In the genomic region with DNA sequence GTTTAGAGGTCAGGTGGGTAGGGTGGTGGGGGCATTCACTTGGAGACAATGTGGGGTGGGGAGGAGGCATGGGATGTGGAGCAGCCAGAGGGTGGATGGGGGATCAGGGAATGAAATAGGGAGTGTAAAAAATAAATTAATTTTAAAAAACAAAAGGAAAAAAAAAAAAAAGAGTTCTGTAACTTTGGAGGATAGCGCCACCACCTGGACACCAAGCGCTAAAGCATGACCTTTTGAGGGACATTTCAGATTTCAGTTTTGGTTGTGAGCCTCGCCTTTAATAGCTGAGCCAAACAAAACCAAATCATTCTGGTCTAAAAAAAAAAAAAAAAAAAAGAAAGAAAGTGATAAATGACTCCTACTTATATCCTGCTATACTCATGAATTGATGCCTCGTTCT, we compare ENCODE assay signal across 18 mouse cellular contexts.
DNase-seq lines count a peak whose midpoint lies in the region; ATAC-seq and TF ChIP-seq lines count a peak whose summit lies in the region.
"Had no signal": no experiment of that assay in that cellular context is flagged by ENCODE, and none has a peak within 500 bp of the region (broad histone marks: within the 10 kb centered on the region; RNA-seq: fewer than 3 reads in every experiment).

No protein-coding gene starts in this region.

- H3K4me3 ChIP-seq in heart, adult 2 months: no peak overlapping the region
- no peak overlapping the region for H3K4me3 ChIP-seq in midbrain, postnatal 0 days (ENCODE audit: low read depth, low read length)
- no peak overlapping the region for H3K4me3 ChIP-seq in midbrain, embryonic 15.5 days
- H3K4me3 ChIP-seq: erythroblast, embryonic 14.5 days; forebrain, embryonic 15.5 days; hindbrain, embryonic 13.5 days; limb, embryonic 12.5 days; midbrain, embryonic 12.5 days had no signal

- ATAC-seq in midbrain, postnatal 0 days (ENCODE audit: low FRiP score): no peak
- ATAC-seq in midbrain, embryonic 15.5 days (replicated peaks): no peak
- no peak for ATAC-seq in Patski
- ATAC-seq: forebrain, embryonic 15.5 days had no signal

- H3K9me3 ChIP-seq in midbrain, postnatal 0 days (ENCODE audit: low read length): no peaks in the 10 kb centered on the region
- H3K9me3 ChIP-seq in midbrain, embryonic 15.5 days: no peaks in the 10 kb centered on the region
- H3K9me3 ChIP-seq: forebrain, embryonic 15.5 days; hindbrain, embryonic 13.5 days; midbrain, embryonic 12.5 days had no signal

- no peaks in the 10 kb centered on the region for H3K79me2 ChIP-seq in heart, adult 2 months (replicated peaks; ENCODE audit: control insufficient read depth, insufficient read depth, low read length)

- WGBS in heart, adult 2 months: 64% methylated on average over 4 of the region's 4 CpGs
- 67% methylated on average over 4 of the region's 4 CpGs for WGBS in midbrain, postnatal 0 days
- 62% methylated on average over 4 of the region's 4 CpGs for whole genome bisulfite sequencing in midbrain, embryonic 15.5 days

- H3K4me1 ChIP-seq in heart, adult 2 months (ENCODE audit: control insufficient read depth, insufficient read depth, low read length): no peaks in the 10 kb centered on the region
- H3K4me1 ChIP-seq in midbrain, postnatal 0 days (ENCODE audit: insufficient read depth, low read length): no peaks in the 10 kb centered on the region
- H3K4me1 ChIP-seq in midbrain, embryonic 15.5 days: no peaks in the 10 kb centered on the region
- H3K4me1 ChIP-seq: forebrain, embryonic 15.5 days; hindbrain, embryonic 13.5 days; midbrain, embryonic 12.5 days had no signal

- in situ Hi-C loops in Patski (cut with MboI; ENCODE audit: low pct_unique_long_range_greater_than_20kb): loop anchor here (25.0 kb wide), 1 partner anchor 832 kb away; no protein-coding TSS in a partner anchor

- DNase-seq in heart, adult 2 months: no peak
- DNase-seq in heart, adult 18-20 months: no peak
- no peak for DNase-seq in midbrain, postnatal 0 days (ENCODE audit: low spot score)
- DNase-seq in Patski (ENCODE audit: low read depth, low spot score): no peak
- no peak for DNase-seq in ovary, postnatal 36 days (ENCODE audit: low spot score)
- no peak for DNase-seq in embryo, embryonic 10 days (ENCODE audit: low spot score)
- DNase-seq: cerebellum, adult 18-20 months; heart, postnatal 10 days; kidney, adult 2 months; lung, postnatal 36 days; right cerebral cortex, adult 18-20 months; thymus, postnatal 25 days had no signal

- POLR2A ChIA-PET in Patski (lab: Charles Lee): no interaction called here

- H3K36me3 ChIP-seq in heart, adult 2 months (ENCODE audit: control insufficient read depth, insufficient read depth, low read length): no peaks in the 10 kb centered on the region
- no peaks in the 10 kb centered on the region for H3K36me3 ChIP-seq in midbrain, postnatal 0 days (ENCODE audit: insufficient read depth, low read length)
- no peaks in the 10 kb centered on the region for H3K36me3 ChIP-seq in midbrain, embryonic 15.5 days (replicated peaks)
- H3K36me3 ChIP-seq: forebrain, embryonic 15.5 days; hindbrain, embryonic 13.5 days; limb, embryonic 12.5 days; midbrain, embryonic 12.5 days had no signal

- TF ChIP-seq CTCF in heart, adult 2 months (IDR thresholded peaks at IDR 0.05): peak; percentile 40
- peak; percentile 23; the same call in 1 of the 2 replicates for TF ChIP-seq CTCF in midbrain, postnatal 0 days (IDR thresholded peaks at IDR 0.05)
- peak; percentile 48 for TF ChIP-seq CTCF in Patski (IDR thresholded peaks at IDR 0.05)

- no peaks in the 10 kb centered on the region for H3K27me3 ChIP-seq in heart, adult 2 months (ENCODE audit: control insufficient read depth, insufficient read depth, low read length)
- H3K27me3 ChIP-seq in midbrain, postnatal 0 days (ENCODE audit: insufficient read depth, low read length): no peaks in the 10 kb centered on the region
- no peaks in the 10 kb centered on the region for H3K27me3 ChIP-seq in midbrain, embryonic 15.5 days (replicated peaks)
- no peaks in the 10 kb centered on the region for H3K27me3 ChIP-seq in Patski
- H3K27me3 ChIP-seq: forebrain, embryonic 15.5 days; hindbrain, embryonic 13.5 days; limb, embryonic 12.5 days; midbrain, embryonic 12.5 days had no signal

- no peak overlapping the region for H3K27ac ChIP-seq in heart, adult 2 months
- H3K27ac ChIP-seq in midbrain, postnatal 0 days (ENCODE audit: low read depth, low read length): no peak overlapping the region
- no peak overlapping the region for H3K27ac ChIP-seq in midbrain, embryonic 15.5 days
- H3K27ac ChIP-seq: forebrain, embryonic 15.5 days; hindbrain, embryonic 13.5 days; limb, embryonic 12.5 days; midbrain, embryonic 12.5 days had no signal

- TF ChIP-seq POLR2A in heart, adult 2 months (IDR thresholded peaks at IDR 0.05; ENCODE audit: insufficient read depth, low read depth, low read length): no peak

- no peak overlapping the region for H3K4me2 ChIP-seq in midbrain, postnatal 0 days (ENCODE audit: low read depth, low read length, poor library complexity, severe bottlenecking)
- H3K4me2 ChIP-seq in midbrain, embryonic 15.5 days: no peak overlapping the region
- H3K4me2 ChIP-seq: forebrain, embryonic 15.5 days; hindbrain, embryonic 13.5 days; limb, embryonic 12.5 days; midbrain, embryonic 12.5 days had no signal

- H3K9ac ChIP-seq in heart, adult 2 months (ENCODE audit: low read depth, low read length): no peak overlapping the region
- H3K9ac ChIP-seq in midbrain, postnatal 0 days (replicated peaks; ENCODE audit: low read length, poor library complexity, severe bottlenecking): no peak overlapping the region
- no peak overlapping the region for H3K9ac ChIP-seq in midbrain, embryonic 15.5 days
- H3K9ac ChIP-seq: forebrain, embryonic 15.5 days; hindbrain, embryonic 13.5 days; limb, embryonic 12.5 days; midbrain, embryonic 12.5 days had no signal

- CTCF ChIA-PET in Patski (lab: Charles Lee): interaction anchor here (0.7 to 1.7 kb wide), 3 partner anchors 9 to 124 kb away, joined by 3 to 5 read pairs (median 3); no protein-coding TSS in a partner anchor

- TF ChIP-seq EP300 in heart, adult 2 months (IDR thresholded peaks at IDR 0.05; ENCODE audit: insufficient read depth, low read depth, low read length): no peak

- intact Hi-C loops in heart, adult 2 months (cut with DNase I): no loop called here
